Mouse (Mus musculus) kidney, adult 2 months (tissue): ENCODE measurements around the gene Mtap. TPM values are rescaled to one million over a fixed set of nuclear protein-coding genes. Genes with fewer than 3 reads are reported as not detected.

Experiments used
- DNase-seq: peaks from one replicate; pipeline ENCODE4 v3.0.0; 2021
- H3K27ac ChIP-seq: fragments of 200-500 bp; 2 replicates; pipeline ENCODE4 v1.5.1; 2012; ENCODE audit warnings: low read depth, low read length, control low read depth, inconsistent platforms; ENCODE audit not compliant: insufficient read depth
- H3K27me3 ChIP-seq: fragments of 200-500 bp; replicated peaks from 2 replicates; pipeline ENCODE4 v1.6.1; 2012; ENCODE audit warnings: mild to moderate bottlenecking, moderate library complexity, low read length, inconsistent platforms; ENCODE audit not compliant: control insufficient read depth, insufficient read depth
- H3K36me3 ChIP-seq: fragments of 200-500 bp; 2 replicates; pipeline ENCODE4 v1.6.1; 2012; ENCODE audit warnings: mild to moderate bottlenecking, moderate library complexity, low read length, inconsistent platforms; ENCODE audit not compliant: control insufficient read depth, insufficient read depth
- H3K4me1 ChIP-seq: fragments of 200-500 bp; 2 replicates; pipeline ENCODE4 v1.6.1; 2011; ENCODE audit warnings: low read length; ENCODE audit not compliant: control insufficient read depth, insufficient read depth
- H3K4me3 ChIP-seq: fragments of 200-500 bp; 2 replicates; pipeline ENCODE4 v1.5.1; 2011; ENCODE audit warnings: mild to moderate bottlenecking, low read depth, low read length, control low read depth; ENCODE audit not compliant: insufficient read depth
- CTCF ChIP-seq: fragments of 200-500 bp; conservative IDR thresholded peaks from 2 replicates; pipeline ENCODE4 v1.5.1; 2011; ENCODE audit warnings: low read depth, mild to moderate bottlenecking, control low read depth, low read length, moderate library complexity, mixed read lengths; ENCODE audit not compliant: insufficient read depth, insufficient read length
- POLR2A ChIP-seq: fragments of 200-500 bp; IDR thresholded peaks from one replicate; pipeline ENCODE4 v1.6.1; 2011; ENCODE audit warnings: low read depth, low read length, control low read depth
- WGBS: fragments of 180-500 bp; shearing (Covaris S2); methylation state at CpG from one replicate; pipeline ENCODE4 v1.1.7; 2018; 5-methylcytosine and 5-hydroxymethylcytosine counted together
- polyA plus RNA-seq: library from polyadenylated mRNA; depleted of rRNA; stranded (reverse); fragments of >200 nt; gene quantifications from 2 replicates; pipeline ENCODE4 v1.2.3, GENCODE M21; 2012

The Mtap gene
- polyA plus RNA-seq, 1 experiment: 11.1 TPM

GRCm38 (mm10) chr4:89177514-89178307 is 40.8 kb downstream of the Mtap start:
- TF ChIP-seq CTCF (no peak), POLR2A (no peak)
- H3K4me3 ChIP-seq: no peak overlapping the region
- no peaks in the 10 kb centered on the region; the same call in 1 of the 2 replicates for H3K4me1 ChIP-seq
- peak; percentile 21 for DNase-seq
- H3K27me3 ChIP-seq: no peaks in the 10 kb centered on the region
- WGBS: 44% methylated on average over 6 of the region's 6 CpGs
- H3K36me3 ChIP-seq: peaks cover 3% of the 10 kb centered on the region
- no peak overlapping the region for H3K27ac ChIP-seq

GRCm38 (mm10) chr4:89180121-89180520 is 43.2 kb downstream of the Mtap start:
- H3K4me1 ChIP-seq: no peaks in the 10 kb centered on the region; the same call in 1 of the 2 replicates
- H3K36me3 ChIP-seq: peaks cover 3% of the 10 kb centered on the region
- TF ChIP-seq POLR2A: no peak
- no peak for TF ChIP-seq CTCF
- over 99% methylated on average over 5 of the region's 5 CpGs for WGBS
- H3K4me3 ChIP-seq: no peak overlapping the region
- no peak for DNase-seq
- H3K27ac ChIP-seq: no peak overlapping the region
- no peaks in the 10 kb centered on the region for H3K27me3 ChIP-seq

GRCm38 (mm10) chr4:89181656-89182055 is 44.7 kb downstream of the Mtap start:
- Histone ChIP-seq H3K27me3 (no peaks in the 10 kb centered on the region), H3K4me1 (no peaks in the 10 kb centered on the region; the same call in 1 of the 2 replicates), H3K36me3 (peaks cover 3% of the 10 kb centered on the region), H3K4me3 (no peak overlapping the region), H3K27ac (no peak overlapping the region)
- no peak for DNase-seq
- TF ChIP-seq CTCF (no peak), POLR2A (no peak)
- 92% methylated on average over 2 of the region's 2 CpGs for WGBS

GRCm38 (mm10) chr4:89182486-89182885 is 45.6 kb downstream of the Mtap start:
- H3K27me3 ChIP-seq: no peaks in the 10 kb centered on the region
- H3K36me3 ChIP-seq: peaks cover 3% of the 10 kb centered on the region
- no peak for DNase-seq
- no peaks in the 10 kb centered on the region for H3K4me1 ChIP-seq
- no peak overlapping the region for H3K27ac ChIP-seq
- H3K4me3 ChIP-seq: no peak overlapping the region
- no peak for TF ChIP-seq CTCF
- no peak for TF ChIP-seq POLR2A
- 99% methylated on average over 3 of the region's 3 CpGs for WGBS

GRCm38 (mm10) chr4:89195481-89195880 is 58.6 kb downstream of the Mtap start:
- Histone ChIP-seq H3K27me3 (no peaks in the 10 kb centered on the region), H3K4me3 (no peak overlapping the region), H3K36me3 (no peaks in the 10 kb centered on the region), H3K27ac (no peak overlapping the region), H3K4me1 (no peaks in the 10 kb centered on the region)
- DNase-seq: no peak
- WGBS: 79% methylated on average over 4 of the region's 4 CpGs
- TF ChIP-seq POLR2A (no peak), CTCF (no peak)

GRCm38 (mm10) chr4:89197128-89197527 is 60.2 kb downstream of the Mtap start:
- Histone ChIP-seq H3K4me3 (no peak overlapping the region), H3K36me3 (no peaks in the 10 kb centered on the region), H3K4me1 (no peaks in the 10 kb centered on the region), H3K27ac (no peak overlapping the region), H3K27me3 (no peaks in the 10 kb centered on the region)
- no peak for DNase-seq
- no peak for TF ChIP-seq POLR2A
- TF ChIP-seq CTCF: no peak

GRCm38 (mm10) chr4:89200806-89201205 is 63.9 kb downstream of the Mtap start:
- 100% methylated on average over 1 of the region's 1 CpGs for WGBS
- TF ChIP-seq POLR2A (no peak), CTCF (no peak)
- DNase-seq: no peak
- no peak overlapping the region for H3K4me3 ChIP-seq
- no peaks in the 10 kb centered on the region for H3K4me1 ChIP-seq
- H3K36me3 ChIP-seq: no peaks in the 10 kb centered on the region
- no peaks in the 10 kb centered on the region for H3K27me3 ChIP-seq
- H3K27ac ChIP-seq: no peak overlapping the region
